Mouse (Mus musculus) G1E (cell line): Measurements from ENCODE around the gene Cilp. TPM values are rescaled to one million over a fixed set of nuclear protein-coding genes. Genes with fewer than 3 reads are reported as not detected.

Source experiments
- ATAC-seq: 2 replicates; pipeline ENCODE4 v1.8.0; 2016; ENCODE audit warnings: mild to moderate bottlenecking; ENCODE audit not compliant: insufficient number of reproducible peaks, poor library complexity, low FRiP score, severe bottlenecking; ENCODE audit errors: extremely low read depth
- DNase-seq: peaks from one replicate; pipeline ENCODE4 v3.0.0; 2012; ENCODE audit warnings: low spot score
- H3K27me3 ChIP-seq: 2 replicates; pipeline ENCODE4 v1.6.1; 2012; ENCODE audit warnings: mild to moderate bottlenecking, low read length, inconsistent platforms; ENCODE audit not compliant: insufficient read depth
- H3K36me3 ChIP-seq: replicated peaks from 2 replicates; pipeline ENCODE3; 2012; ENCODE audit warnings: mild to moderate bottlenecking, inconsistent platforms
- H3K4me1 ChIP-seq: 2 replicates; pipeline ENCODE4 v1.6.1; 2012; ENCODE audit warnings: low read depth, low read length, inconsistent platforms, mixed read lengths; ENCODE audit not compliant: insufficient read depth
- H3K4me3 ChIP-seq: 2 replicates; pipeline ENCODE4 v1.5.1; 2012; ENCODE audit warnings: low read depth, mild to moderate bottlenecking, inconsistent platforms, low read length, moderate library complexity, mixed read lengths
- H3K9me3 ChIP-seq: replicated peaks from 2 replicates; pipeline ENCODE4 v1.6.1; 2012; ENCODE audit warnings: inconsistent platforms
- CTCF ChIP-seq: IDR thresholded peaks from 2 replicates; pipeline ENCODE4 v1.5.1; 2012; ENCODE audit warnings: low read depth, low read length, inconsistent platforms, mixed read lengths
- GATA1 ChIP-seq: IDR thresholded peaks from 2 replicates; pipeline ENCODE4 v1.6.1; 2012; ENCODE audit warnings: borderline replicate concordance, low read length, inconsistent platforms, mixed read lengths
- GATA2 ChIP-seq: IDR thresholded peaks from 2 replicates; pipeline ENCODE4 v1.6.1; 2012; ENCODE audit warnings: low read depth, low read length, inconsistent platforms, borderline replicate concordance
- POLR2AphosphoS5 ChIP-seq: IDR thresholded peaks from 2 replicates; pipeline ENCODE4 v1.6.1; 2012; ENCODE audit warnings: low read depth, low read length, inconsistent platforms; ENCODE audit not compliant: insufficient replicate concordance
- TAL1 ChIP-seq: conservative IDR thresholded peaks from 2 replicates; pipeline ENCODE4 v1.6.1; 2012; ENCODE audit warnings: low read depth, low read length, inconsistent platforms, mixed read lengths
- polyA plus RNA-seq: library from polyadenylated mRNA; stranded (reverse); fragments of >175 nt; gene quantifications from 2 replicates; pipeline ENCODE4 v1.2.3, GENCODE M21; 2012
- total RNA-seq, 2 experiments: library from RNA; stranded (forward) in 1 of 2; stranded (reverse) in 1 of 2; fragments of 200-1000 nt in 1 of 2; fragments of >200 nt in 1 of 2; fragmentation: Nextera tagmentation in 1 of 2; gene quantifications; 2 replicates each; pipeline ENCODE4 v1.2.3; 2014 to 2017

The Cilp gene
- total and polyA plus RNA-seq, 3 experiments, result under 0.01 TPM; not detected in 2

GRCm38 (mm10) chr9:65257218-65257910, 7.6 kb upstream of the Cilp start:
- no peak for ATAC-seq
- Histone ChIP-seq H3K27me3 (peaks cover 32% of the 10 kb centered on the region), H3K4me3 (no peak overlapping the region), H3K4me1 (peaks cover 13% of the 10 kb centered on the region), H3K9me3 (no peaks in the 10 kb centered on the region), H3K36me3 (no peaks in the 10 kb centered on the region)
- DNase-seq, result no peak
- TF ChIP-seq TAL1 (no peak), POLR2AphosphoS5 (no peak), GATA2 (no peak), CTCF (no peak), GATA1 (no peak)

- no peak overlapping the region for H3K4me3 ChIP-seq
- H3K4me1 ChIP-seq, result peaks cover 13% of the 10 kb centered on the region
- DNase-seq (no peak), ATAC-seq (no peak)
- H3K27me3 ChIP-seq, result peaks cover 30% of the 10 kb centered on the region
- H3K36me3 ChIP-seq, result no peaks in the 10 kb centered on the region
- H3K9me3 ChIP-seq, result no peaks in the 10 kb centered on the region
- no peak for TF ChIP-seq GATA2
- TF ChIP-seq CTCF, result no peak
- TF ChIP-seq POLR2AphosphoS5, result no peak
- TF ChIP-seq TAL1, result no peak
- no peak for TF ChIP-seq GATA1
Observed at GRCm38 (mm10) chr9:65259366-65259765, 5.6 kb upstream of the Cilp start.

- DNase-seq (no peak), ATAC-seq (no peak)
- Histone ChIP-seq H3K9me3 (no peaks in the 10 kb centered on the region), H3K4me1 (peaks cover 13% of the 10 kb centered on the region), H3K36me3 (no peaks in the 10 kb centered on the region), H3K4me3 (no peak overlapping the region), H3K27me3 (peaks cover 44% of the 10 kb centered on the region)
- TF ChIP-seq TAL1 (no peak), POLR2AphosphoS5 (no peak)
Observed at GRCm38 (mm10) chr9:65261591-65262230, 3.3 kb upstream of the Cilp start.

- Histone ChIP-seq H3K36me3 (no peaks in the 10 kb centered on the region), H3K4me1 (peaks cover 6% of the 10 kb centered on the region), H3K9me3 (no peaks in the 10 kb centered on the region), H3K27me3 (peaks cover 53% of the 10 kb centered on the region), H3K4me3 (no peak overlapping the region)
- DNase-seq, result no peak
- no peak for TF ChIP-seq GATA2
- no peak for TF ChIP-seq GATA1
- TF ChIP-seq TAL1, result no peak
- no peak for TF ChIP-seq CTCF
- TF ChIP-seq POLR2AphosphoS5, result no peak
- ATAC-seq, result no peak
Observed at GRCm38 (mm10) chr9:65262641-65263120, 2.3 kb upstream of the Cilp start.

- TF ChIP-seq CTCF, result no peak
- TF ChIP-seq POLR2AphosphoS5, result no peak
- TF ChIP-seq GATA2, result no peak
- no peak for TF ChIP-seq GATA1
- TF ChIP-seq TAL1, result no peak
- Histone ChIP-seq H3K27me3 (peaks cover 62% of the 10 kb centered on the region), H3K36me3 (no peaks in the 10 kb centered on the region), H3K4me1 (no peaks in the 10 kb centered on the region), H3K4me3 (no peak overlapping the region), H3K9me3 (no peaks in the 10 kb centered on the region)
- ATAC-seq (no peak), DNase-seq (no peak)
Observed at GRCm38 (mm10) chr9:65267742-65268515, 2.9 kb downstream of the Cilp start.

- Histone ChIP-seq H3K4me3 (no peak overlapping the region), H3K4me1 (no peaks in the 10 kb centered on the region), H3K9me3 (peaks cover 5% of the 10 kb centered on the region), H3K36me3 (no peaks in the 10 kb centered on the region), H3K27me3 (peaks cover 42% of the 10 kb centered on the region)
- TF ChIP-seq GATA2 (no peak), CTCF (no peak), POLR2AphosphoS5 (no peak), GATA1 (no peak), TAL1 (no peak)
- DNase-seq, result no peak
- ATAC-seq, result no peak
Observed at GRCm38 (mm10) chr9:65273048-65273809, 8.2 kb downstream of the Cilp start.
